Mouse (Mus musculus) lung, postnatal 4 days (tissue): ENCODE data around the gene Gtf2ird2.

ENCODE experiments used
- DNase-seq, 2 experiments: peaks; one replicate each; pipeline ENCODE4 v3.0.0; 2021

The Gtf2ird2 gene

GRCm38 (mm10) chr5:134183162-134183561 is 657 bp upstream of the Gtf2ird2 start:
- no peak for DNase-seq

GRCm38 (mm10) chr5:134186059-134186458 is 2.2 kb downstream of the Gtf2ird2 start:
- no peak for DNase-seq

GRCm38 (mm10) chr5:134186961-134187731 is 3.3 kb downstream of the Gtf2ird2 start:
- peak; percentile 47 to 75 for DNase-seq

GRCm38 (mm10) chr5:134188571-134188970 is 4.8 kb downstream of the Gtf2ird2 start:
- no peak for DNase-seq

- no peak for DNase-seq
Measured at GRCm38 (mm10) chr5:134193664-134194063, 9.8 kb downstream of the Gtf2ird2 start.

- no peak for DNase-seq
Measured at GRCm38 (mm10) chr5:134206721-134207120, 22.9 kb downstream of the Gtf2ird2 start.

GRCm38 (mm10) chr5:134209931-134210554 is 26.2 kb downstream of the Gtf2ird2 start:
- peak; percentile 60 to 82 for DNase-seq

GRCm38 (mm10) chr5:134214021-134214806 is 30.4 kb downstream of the Gtf2ird2 start:
- DNase-seq: no peak

- DNase-seq: no peak
Measured at GRCm38 (mm10) chr5:134217900-134218299, 34.1 kb downstream of the Gtf2ird2 start.

GRCm38 (mm10) chr5:134221278-134221677 is 37.5 kb downstream of the Gtf2ird2 start:
- peak in 1 of 2 experiments; percentile 38 for DNase-seq

- DNase-seq: no peak
Measured at GRCm38 (mm10) chr5:134221708-134222150, 37.9 kb downstream of the Gtf2ird2 start.

- DNase-seq: no peak
Measured at GRCm38 (mm10) chr5:134225110-134225901, 41.5 kb downstream of the Gtf2ird2 start.

GRCm38 (mm10) chr5:134226946-134227345 is 43.1 kb downstream of the Gtf2ird2 start:
- DNase-seq: no peak

- DNase-seq: peak in 1 of 2 experiments; percentile 63
Measured at GRCm38 (mm10) chr5:134227574-134228248, 43.9 kb downstream of the Gtf2ird2 start.

GRCm38 (mm10) chr5:134228249-134228638 is 44.4 kb downstream of the Gtf2ird2 start:
- no peak for DNase-seq

GRCm38 (mm10) chr5:134229391-134229790 is 45.6 kb downstream of the Gtf2ird2 start, which contains the start of gene Ncf1:
Gene Ncf1, minus strand, starts transcription at chr5:134229625.
- peak; percentile 61 to 64 for DNase-seq

- DNase-seq: peak; percentile 56 to 63
Measured at GRCm38 (mm10) chr5:134231376-134231775, 47.6 kb downstream of the Gtf2ird2 start.

- peak; percentile 74 to 78 for DNase-seq
Measured at GRCm38 (mm10) chr5:134232111-134232510, 48.3 kb downstream of the Gtf2ird2 start.

- peak; percentile 78 for DNase-seq
Measured at GRCm38 (mm10) chr5:134232568-134232967, 48.7 kb downstream of the Gtf2ird2 start.

- no peak for DNase-seq
Measured at GRCm38 (mm10) chr5:134233244-134233651, 49.4 kb downstream of the Gtf2ird2 start.

- DNase-seq: no peak
Measured at GRCm38 (mm10) chr5:134234205-134234604, 50.4 kb downstream of the Gtf2ird2 start.

GRCm38 (mm10) chr5:134235111-134235510 is 51.3 kb downstream of the Gtf2ird2 start:
- peak; percentile 69 to 71 for DNase-seq
